Mouse (Mus musculus): ENCODE measurements at regions not wholly inside any gene's neighbourhood (a gene's known extent, or its start where the extent isn't known, plus 50 kb on each side); places are given as distances from the start of the nearest gene placed in this dataset.

DNA sequence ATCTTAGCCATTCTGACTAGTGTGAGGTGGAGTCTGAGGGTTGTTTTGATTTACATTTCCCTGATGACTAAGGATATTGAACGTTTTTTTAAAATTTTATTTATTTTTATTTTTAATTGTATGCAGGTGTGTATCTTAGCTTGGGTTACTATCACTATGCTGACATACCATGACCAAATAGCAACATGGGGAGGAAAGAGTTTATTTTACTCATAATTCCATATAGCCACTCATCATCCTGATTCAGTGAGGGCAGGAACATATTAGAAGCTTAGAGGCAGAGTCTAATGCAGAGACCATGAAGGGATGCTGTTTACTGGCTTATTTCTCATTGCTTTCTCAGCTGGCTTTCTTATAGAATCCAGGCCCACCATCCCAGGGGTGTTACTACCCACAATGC is 186.7 kb downstream of the 1700064H15Rik start:
- no peaks in the 10 kb centered on the region for H3K4me1 ChIP-seq (ENCODE audit: control insufficient read depth, insufficient read depth, low read length)
- TF ChIP-seq CTCF (IDR thresholded peaks at IDR 0.05; ENCODE audit: borderline replicate concordance, insufficient read depth, low read depth, low read length) (no peak), POLR2A (IDR thresholded peaks at IDR 0.05; ENCODE audit: borderline replicate concordance, insufficient read depth, low read length) (no peak)
- no peaks in the 10 kb centered on the region for H3K27me3 ChIP-seq (ENCODE audit: control insufficient read depth, insufficient read depth, low read length)
- no peak overlapping the region for H3K4me3 ChIP-seq (replicated peaks; ENCODE audit: insufficient read depth, low read depth, low read length)
- H3K27ac ChIP-seq (ENCODE audit: insufficient read depth, low read length): no peak overlapping the region
- WGBS: 64% methylated on average over 1 of the region's 1 CpGs
- no peak for DNase-seq

DNA sequence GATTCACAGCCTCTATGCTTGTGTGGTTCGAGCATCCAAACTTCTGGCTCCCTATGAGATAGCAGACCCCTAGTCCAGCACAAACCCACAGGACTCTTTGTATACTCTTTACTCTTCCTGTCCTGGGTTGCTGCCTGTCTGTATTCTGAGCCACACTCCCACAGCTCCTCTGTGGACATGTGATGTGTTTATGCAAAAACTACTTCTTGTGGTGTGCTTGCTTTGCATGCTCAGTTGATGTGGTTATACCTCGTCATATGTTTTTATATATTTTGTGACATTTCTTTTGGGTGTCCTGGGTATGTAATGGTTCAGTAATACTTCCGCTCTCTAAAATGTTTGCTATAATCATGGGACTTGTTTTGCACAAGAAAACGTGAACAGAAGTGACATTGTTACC is 198.3 kb downstream of the 1700064H15Rik start:
- H3K4me3 ChIP-seq (replicated peaks; ENCODE audit: insufficient read depth, low read depth, low read length): no peak overlapping the region
- no peaks in the 10 kb centered on the region for H3K27me3 ChIP-seq (ENCODE audit: control insufficient read depth, insufficient read depth, low read length)
- H3K4me1 ChIP-seq (ENCODE audit: control insufficient read depth, insufficient read depth, low read length): no peaks in the 10 kb centered on the region
- DNase-seq: no peak
- WGBS: 85% methylated on average over 4 of the region's 4 CpGs
- no peak for TF ChIP-seq CTCF (IDR thresholded peaks at IDR 0.05; ENCODE audit: borderline replicate concordance, insufficient read depth, low read depth, low read length)
- no peak for TF ChIP-seq POLR2A (IDR thresholded peaks at IDR 0.05; ENCODE audit: borderline replicate concordance, insufficient read depth, low read length)
- H3K27ac ChIP-seq (ENCODE audit: insufficient read depth, low read length): no peak overlapping the region

DNA sequence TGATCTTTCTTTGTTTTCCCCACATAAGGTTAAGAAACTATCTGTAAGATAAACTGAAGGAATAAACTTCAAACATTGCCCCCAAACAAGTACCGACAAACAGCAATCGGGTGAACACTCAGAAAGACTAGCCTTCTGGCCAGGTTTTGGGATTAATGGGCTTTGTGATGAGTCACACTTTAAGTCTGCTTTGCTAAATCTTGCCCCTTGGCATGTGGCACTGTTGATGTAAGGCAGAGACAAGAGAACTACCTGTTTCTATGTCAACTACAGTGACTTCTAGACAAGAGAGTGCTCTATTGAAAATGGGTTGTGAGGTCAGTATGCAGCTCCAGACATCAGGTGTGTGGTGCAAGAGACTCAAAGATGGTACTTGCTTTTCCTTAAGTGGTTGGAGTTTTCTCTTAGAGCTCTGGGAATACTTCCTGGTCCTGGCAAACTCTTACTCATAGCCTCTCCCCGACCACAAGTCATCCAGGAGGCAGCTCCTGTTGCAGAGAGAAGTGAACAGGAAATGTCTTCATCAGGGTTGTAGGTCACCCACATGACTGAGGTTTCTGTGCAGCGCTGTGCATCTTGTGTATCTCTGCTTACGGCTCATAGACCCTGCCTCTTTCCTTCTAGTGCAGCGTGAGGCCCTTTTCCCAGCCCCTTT is 198.9 kb downstream of the 1700064H15Rik start:
- WGBS: 86% methylated on average over 6 of the region's 6 CpGs
- TF ChIP-seq POLR2A (IDR thresholded peaks at IDR 0.05; ENCODE audit: borderline replicate concordance, insufficient read depth, low read length) (no peak), CTCF (IDR thresholded peaks at IDR 0.05; ENCODE audit: borderline replicate concordance, insufficient read depth, low read depth, low read length) (no peak)
- H3K27ac ChIP-seq (ENCODE audit: insufficient read depth, low read length): no peak overlapping the region
- H3K27me3 ChIP-seq (ENCODE audit: control insufficient read depth, insufficient read depth, low read length): no peaks in the 10 kb centered on the region
- H3K4me3 ChIP-seq (replicated peaks; ENCODE audit: insufficient read depth, low read depth, low read length): no peak overlapping the region
- no peaks in the 10 kb centered on the region for H3K4me1 ChIP-seq (ENCODE audit: control insufficient read depth, insufficient read depth, low read length)
- no peak for DNase-seq

- H3K27me3 ChIP-seq (ENCODE audit: control insufficient read depth, insufficient read depth, low read length): no peaks in the 10 kb centered on the region
- H3K4me1 ChIP-seq (ENCODE audit: control insufficient read depth, insufficient read depth, low read length): no peaks in the 10 kb centered on the region
- DNase-seq: no peak
- H3K4me3 ChIP-seq (replicated peaks; ENCODE audit: insufficient read depth, low read depth, low read length): no peak overlapping the region
- TF ChIP-seq POLR2A (IDR thresholded peaks at IDR 0.05; ENCODE audit: borderline replicate concordance, insufficient read depth, low read length) (no peak), CTCF (IDR thresholded peaks at IDR 0.05; ENCODE audit: borderline replicate concordance, insufficient read depth, low read depth, low read length) (no peak)
- H3K27ac ChIP-seq (ENCODE audit: insufficient read depth, low read length): no peak overlapping the region
Measured at GRCm38 (mm10) chr3:19429010-19429409, 199.5 kb downstream of the 1700064H15Rik start.

- no peak for TF ChIP-seq CTCF (IDR thresholded peaks at IDR 0.05; ENCODE audit: borderline replicate concordance, insufficient read depth, low read depth, low read length)
- no peak for TF ChIP-seq POLR2A (IDR thresholded peaks at IDR 0.05; ENCODE audit: borderline replicate concordance, insufficient read depth, low read length)
- DNase-seq: no peak
- Histone ChIP-seq H3K27me3 (ENCODE audit: control insufficient read depth, insufficient read depth, low read length) (no peaks in the 10 kb centered on the region), H3K4me3 (replicated peaks; ENCODE audit: insufficient read depth, low read depth, low read length) (no peak overlapping the region), H3K27ac (ENCODE audit: insufficient read depth, low read length) (no peak overlapping the region), H3K4me1 (ENCODE audit: control insufficient read depth, insufficient read depth, low read length) (no peaks in the 10 kb centered on the region)
- 52% methylated on average over 1 of the region's 1 CpGs for WGBS
Measured at GRCm38 (mm10) chr3:19426130-19426556, 202.3 kb downstream of the 1700064H15Rik start.

DNA sequence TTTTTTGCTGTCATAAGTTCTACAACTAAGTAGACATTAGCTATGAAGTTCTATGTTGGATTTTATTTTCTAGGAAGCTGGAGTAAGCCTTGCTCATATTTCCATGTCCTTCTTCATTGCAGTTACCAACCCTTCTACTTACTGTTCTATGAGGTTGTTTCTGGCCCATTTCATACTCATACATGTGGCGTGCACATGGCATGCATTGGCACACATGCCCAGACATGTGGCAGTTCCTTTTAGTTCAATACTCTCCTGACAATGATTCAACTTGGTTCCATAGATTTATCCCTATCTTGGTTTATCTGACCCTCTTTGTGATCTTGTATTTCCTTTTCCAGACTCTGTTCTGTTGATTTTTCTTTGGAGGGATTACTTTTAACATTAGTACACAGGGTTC is 203.2 kb downstream of the 1700064H15Rik start:
- WGBS: 82% methylated on average over 1 of the region's 1 CpGs
- no peak for DNase-seq
- Histone ChIP-seq H3K27me3 (ENCODE audit: control insufficient read depth, insufficient read depth, low read length) (no peaks in the 10 kb centered on the region), H3K4me1 (ENCODE audit: control insufficient read depth, insufficient read depth, low read length) (no peaks in the 10 kb centered on the region), H3K4me3 (replicated peaks; ENCODE audit: insufficient read depth, low read depth, low read length) (no peak overlapping the region), H3K27ac (ENCODE audit: insufficient read depth, low read length) (no peak overlapping the region)
- TF ChIP-seq CTCF (IDR thresholded peaks at IDR 0.05; ENCODE audit: borderline replicate concordance, insufficient read depth, low read depth, low read length): no peak
- TF ChIP-seq POLR2A (IDR thresholded peaks at IDR 0.05; ENCODE audit: borderline replicate concordance, insufficient read depth, low read length): no peak

DNA sequence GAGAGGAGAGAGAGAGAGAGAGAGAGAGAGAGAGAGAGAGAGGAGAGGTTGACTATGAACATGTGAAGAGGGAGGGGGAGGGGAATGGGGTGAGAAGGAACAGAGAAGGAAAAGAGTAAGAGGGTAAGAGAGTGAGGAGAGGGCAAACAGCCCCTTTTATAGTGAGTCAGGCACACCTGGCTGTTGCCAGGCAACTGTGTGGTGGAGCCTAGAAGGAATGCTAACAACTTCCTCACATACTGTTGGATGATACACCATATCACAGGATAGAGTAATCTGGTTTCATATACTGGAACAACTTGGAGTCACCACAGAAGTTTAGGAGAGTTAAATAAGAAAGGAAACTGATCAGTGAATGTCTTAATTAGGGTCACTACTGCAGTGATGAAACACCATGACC is 204.1 kb downstream of the 1700064H15Rik start:
- Histone ChIP-seq H3K27ac (ENCODE audit: insufficient read depth, low read length) (no peak overlapping the region), H3K4me3 (replicated peaks; ENCODE audit: insufficient read depth, low read depth, low read length) (no peak overlapping the region), H3K27me3 (ENCODE audit: control insufficient read depth, insufficient read depth, low read length) (no peaks in the 10 kb centered on the region), H3K4me1 (ENCODE audit: control insufficient read depth, insufficient read depth, low read length) (no peaks in the 10 kb centered on the region)
- no peak for TF ChIP-seq POLR2A (IDR thresholded peaks at IDR 0.05; ENCODE audit: borderline replicate concordance, insufficient read depth, low read length)
- no peak for TF ChIP-seq CTCF (IDR thresholded peaks at IDR 0.05; ENCODE audit: borderline replicate concordance, insufficient read depth, low read depth, low read length)
- no peak for DNase-seq

DNA sequence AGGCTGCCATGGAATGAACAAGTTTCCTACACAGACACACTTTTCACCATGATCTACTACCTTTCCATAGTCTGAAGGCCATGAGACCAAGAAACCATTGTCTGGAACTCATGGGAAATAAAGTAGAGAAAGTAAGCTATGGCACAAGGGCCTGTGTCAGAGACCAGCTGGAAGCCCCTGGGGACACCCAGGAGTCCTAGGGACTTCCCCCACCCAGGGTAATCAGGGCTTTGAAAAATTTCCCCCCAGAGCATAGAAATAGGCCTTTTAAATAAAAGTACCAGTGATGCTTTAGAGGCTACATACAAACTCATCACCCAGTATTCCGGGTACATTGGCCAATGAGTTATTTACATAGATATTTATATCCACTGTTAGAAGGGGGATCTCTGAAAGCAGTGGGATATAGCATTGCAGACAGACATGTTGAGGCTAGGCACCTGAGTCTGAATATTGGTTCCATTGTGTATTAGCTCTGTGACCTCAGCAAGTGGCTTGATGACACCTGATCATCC is 207.0 kb downstream of the 1700064H15Rik start:
- DNase-seq: no peak
- WGBS: 92% methylated on average over 1 of the region's 1 CpGs
- no peak overlapping the region for H3K27ac ChIP-seq (ENCODE audit: insufficient read depth, low read length)
- H3K4me3 ChIP-seq (replicated peaks; ENCODE audit: insufficient read depth, low read depth, low read length): no peak overlapping the region
- no peaks in the 10 kb centered on the region for H3K4me1 ChIP-seq (ENCODE audit: control insufficient read depth, insufficient read depth, low read length)
- TF ChIP-seq POLR2A (IDR thresholded peaks at IDR 0.05; ENCODE audit: borderline replicate concordance, insufficient read depth, low read length) (no peak), CTCF (IDR thresholded peaks at IDR 0.05; ENCODE audit: borderline replicate concordance, insufficient read depth, low read depth, low read length) (no peak)
- no peaks in the 10 kb centered on the region for H3K27me3 ChIP-seq (ENCODE audit: control insufficient read depth, insufficient read depth, low read length)
